Mouse (Mus musculus): ENCODE measurements at regions not wholly inside any gene's neighbourhood (a gene's known extent, or its start where the extent isn't known, plus 50 kb on each side); places are given as distances from the start of the nearest gene placed in this dataset.

GRCm38 (mm10) chr2:51014232-51014631 is 134.7 kb downstream of the Rnd3 start:
- no peak for DNase-seq (ENCODE audit: low spot score)

GRCm38 (mm10) chr2:51013090-51013489 is 135.8 kb downstream of the Rnd3 start:
- DNase-seq (ENCODE audit: low spot score) = no peak

- no peak for DNase-seq (ENCODE audit: low spot score)
Measured at GRCm38 (mm10) chr2:51008251-51008533, 140.7 kb downstream of the Rnd3 start.

GRCm38 (mm10) chr2:51007409-51008250 is 141.3 kb downstream of the Rnd3 start:
- DNase-seq (ENCODE audit: low spot score) = no peak

- DNase-seq (ENCODE audit: low spot score) = no peak
Measured at GRCm38 (mm10) chr2:51006818-51007217, 142.1 kb downstream of the Rnd3 start.

- DNase-seq (ENCODE audit: low spot score) = no peak
Measured at GRCm38 (mm10) chr2:51001548-51001947, 147.4 kb downstream of the Rnd3 start.

GRCm38 (mm10) chr2:50983883-50984410 is 165.0 kb downstream of the Rnd3 start:
- DNase-seq (ENCODE audit: low spot score) = no peak

- DNase-seq (ENCODE audit: low spot score) = no peak
Measured at GRCm38 (mm10) chr2:50982571-50982970, 166.3 kb downstream of the Rnd3 start.

GRCm38 (mm10) chr2:50978356-50978755 is 170.6 kb downstream of the Rnd3 start:
- DNase-seq (ENCODE audit: low spot score) = no peak

- no peak for DNase-seq (ENCODE audit: low spot score)
Measured at GRCm38 (mm10) chr2:50971131-50971825, 177.6 kb downstream of the Rnd3 start.

GRCm38 (mm10) chr2:50968382-50968781 is 180.5 kb downstream of the Rnd3 start:
- DNase-seq (ENCODE audit: low spot score) = peak; percentile 23

- no peak for DNase-seq (ENCODE audit: low spot score)
Measured at GRCm38 (mm10) chr2:50967826-50968225, 181.1 kb downstream of the Rnd3 start.

GRCm38 (mm10) chr2:50967133-50967532 is 181.8 kb downstream of the Rnd3 start:
- no peak for DNase-seq (ENCODE audit: low spot score)

GRCm38 (mm10) chr2:50965485-50966017 is 183.4 kb downstream of the Rnd3 start:
- DNase-seq (ENCODE audit: low spot score) = no peak

- no peak for DNase-seq (ENCODE audit: low spot score)
Measured at GRCm38 (mm10) chr2:50964062-50964461, 184.8 kb downstream of the Rnd3 start.

GRCm38 (mm10) chr2:50961049-50961448 is 187.9 kb downstream of the Rnd3 start:
- no peak for DNase-seq (ENCODE audit: low spot score)

GRCm38 (mm10) chr2:50959323-50959722 is 189.6 kb downstream of the Rnd3 start:
- no peak for DNase-seq (ENCODE audit: low spot score)

GRCm38 (mm10) chr2:50954361-50955066 is 194.4 kb downstream of the Rnd3 start:
- DNase-seq (ENCODE audit: low spot score) = no peak

- DNase-seq (ENCODE audit: low spot score) = no peak
Measured at GRCm38 (mm10) chr2:50951027-50951426, 197.9 kb downstream of the Rnd3 start.

GRCm38 (mm10) chr2:50949717-50950116 is 199.2 kb downstream of the Rnd3 start:
- no peak for DNase-seq (ENCODE audit: low spot score)

GRCm38 (mm10) chr2:50945526-50945925 is 203.4 kb downstream of the Rnd3 start:
- no peak for DNase-seq (ENCODE audit: low spot score)

GRCm38 (mm10) chr2:50943180-50943579 is 205.7 kb downstream of the Rnd3 start:
- DNase-seq (ENCODE audit: low spot score) = peak; percentile 50
